Mouse (Mus musculus) kidney, embryonic 14.5 days (tissue): ENCODE measurements around the gene C130050O18Rik. TPM values are rescaled to one million over a fixed set of nuclear protein-coding genes. Genes with fewer than 3 reads are reported as not detected.

ENCODE experiments used
- ATAC-seq: fragments of 200-750 bp; cut with Nextera tagmentation; 2 replicates; pipeline ENCODE4 v1.8.0; 2017; ENCODE audit warnings: moderate number of reproducible peaks, mild to moderate bottlenecking, moderate TSS enrichment, moderate library complexity; ENCODE audit not compliant: low FRiP score, low TSS enrichment
- H3K27ac ChIP-seq: fragments of 300-500 bp; sonication (generic); 2 replicates; pipeline ENCODE4 v1.5.1; 2014; ENCODE audit warnings: low read depth, mild to moderate bottlenecking, low read length, moderate library complexity, mixed read lengths
- H3K27me3 ChIP-seq: fragments of 300-500 bp; sonication (generic); 2 replicates; pipeline ENCODE4 v1.6.1; 2014; ENCODE audit warnings: mild to moderate bottlenecking, low read length; ENCODE audit not compliant: control insufficient read depth, insufficient read depth
- H3K36me3 ChIP-seq: fragments of 300-500 bp; sonication (generic); 2 replicates; pipeline ENCODE4 v1.6.1; 2014; ENCODE audit warnings: low read length, mixed read lengths; ENCODE audit not compliant: control insufficient read depth, insufficient read depth
- H3K4me1 ChIP-seq: fragments of 300-500 bp; sonication (generic); 2 replicates; pipeline ENCODE4 v1.6.1; 2014; ENCODE audit warnings: low read length, mixed read lengths; ENCODE audit not compliant: control insufficient read depth, insufficient read depth
- H3K4me2 ChIP-seq: fragments of 300-500 bp; sonication (generic); replicated peaks from 2 replicates; pipeline ENCODE4 v1.6.1; 2014; ENCODE audit warnings: low read depth, mild to moderate bottlenecking, low read length
- H3K4me3 ChIP-seq: fragments of 300-500 bp; sonication (generic); 2 replicates; pipeline ENCODE4 v1.5.1; 2014; ENCODE audit warnings: mild to moderate bottlenecking, low read length
- H3K9ac ChIP-seq: fragments of 300-500 bp; sonication (generic); 2 replicates; pipeline ENCODE4 v1.6.1; 2014; ENCODE audit warnings: low read depth, mild to moderate bottlenecking, low read length, moderate library complexity
- H3K9me3 ChIP-seq: fragments of 300-500 bp; sonication (generic); 2 replicates; pipeline ENCODE4 v1.6.1; 2016; ENCODE audit warnings: low read length; ENCODE audit not compliant: control insufficient read depth
- WGBS: fragments of 180-500 bp; shearing (Covaris S2); extraction: QIAGEN DNeasy Blood & Tissue Kit; methylation state at CpG from one replicate; pipeline ENCODE4 v1.1.7; 2014; 5-methylcytosine and 5-hydroxymethylcytosine counted together
- polyA plus RNA-seq: library from polyadenylated mRNA; unstranded; fragments of >200 nt; fragmentation: Nextera tagmentation; extraction: Ambion mirVana; gene quantifications from 2 replicates; pipeline ENCODE4 v1.2.1, GENCODE M21; 2014

Gene C130050O18Rik
- polyA plus RNA-seq, 1 experiment from 2014 or later: 0.77 TPM

DNA sequence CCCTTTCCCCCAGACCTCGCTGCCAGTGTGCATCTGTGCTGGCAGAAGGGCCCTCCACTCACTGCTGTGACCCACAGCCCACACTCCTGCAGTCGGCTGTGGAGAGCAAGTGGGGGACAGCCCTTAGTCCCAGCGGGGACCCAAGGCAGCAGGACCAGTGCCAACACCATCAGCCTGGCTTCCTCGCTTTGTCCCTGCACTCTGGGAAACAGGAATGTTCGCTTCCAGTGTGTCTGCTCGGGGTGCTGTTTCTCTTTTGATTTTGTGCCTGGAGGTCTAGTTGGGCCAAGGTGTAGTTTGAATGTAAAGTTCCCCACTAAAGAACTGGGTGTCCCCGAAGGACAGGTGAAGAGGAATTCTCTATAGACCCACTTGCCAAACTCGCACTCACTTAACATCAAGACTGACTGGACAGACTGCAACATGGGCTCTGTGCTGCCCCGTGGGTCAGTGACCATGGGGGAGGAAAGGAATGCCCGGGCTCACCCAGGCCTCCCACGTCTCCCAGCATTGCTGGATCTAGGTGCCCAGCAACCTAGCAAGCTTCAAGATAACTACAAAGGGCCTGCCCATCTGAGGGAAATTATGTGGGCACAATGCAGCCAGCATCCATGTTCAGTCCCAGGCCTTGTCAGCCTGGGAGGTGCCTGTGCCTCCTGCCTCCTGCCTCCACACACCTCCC, 13.6 kb upstream of the C130050O18Rik start:
- no peak overlapping the region for H3K4me3 ChIP-seq
- 70% methylated on average over 11 of the region's 11 CpGs for whole genome bisulfite sequencing
- H3K36me3 ChIP-seq: 0 out of 2 replicates have a peak, but pooled peaks cover 6% of the 10 kb centered on the region
- H3K27me3 ChIP-seq: no peaks in the 10 kb centered on the region
- ATAC-seq: no peak
- no peak overlapping the region for H3K4me2 ChIP-seq
- no peaks in the 10 kb centered on the region for H3K9me3 ChIP-seq
- no peak overlapping the region for H3K27ac ChIP-seq
- peaks cover 27% of the 10 kb centered on the region for H3K4me1 ChIP-seq
- no peak overlapping the region for H3K9ac ChIP-seq

DNA sequence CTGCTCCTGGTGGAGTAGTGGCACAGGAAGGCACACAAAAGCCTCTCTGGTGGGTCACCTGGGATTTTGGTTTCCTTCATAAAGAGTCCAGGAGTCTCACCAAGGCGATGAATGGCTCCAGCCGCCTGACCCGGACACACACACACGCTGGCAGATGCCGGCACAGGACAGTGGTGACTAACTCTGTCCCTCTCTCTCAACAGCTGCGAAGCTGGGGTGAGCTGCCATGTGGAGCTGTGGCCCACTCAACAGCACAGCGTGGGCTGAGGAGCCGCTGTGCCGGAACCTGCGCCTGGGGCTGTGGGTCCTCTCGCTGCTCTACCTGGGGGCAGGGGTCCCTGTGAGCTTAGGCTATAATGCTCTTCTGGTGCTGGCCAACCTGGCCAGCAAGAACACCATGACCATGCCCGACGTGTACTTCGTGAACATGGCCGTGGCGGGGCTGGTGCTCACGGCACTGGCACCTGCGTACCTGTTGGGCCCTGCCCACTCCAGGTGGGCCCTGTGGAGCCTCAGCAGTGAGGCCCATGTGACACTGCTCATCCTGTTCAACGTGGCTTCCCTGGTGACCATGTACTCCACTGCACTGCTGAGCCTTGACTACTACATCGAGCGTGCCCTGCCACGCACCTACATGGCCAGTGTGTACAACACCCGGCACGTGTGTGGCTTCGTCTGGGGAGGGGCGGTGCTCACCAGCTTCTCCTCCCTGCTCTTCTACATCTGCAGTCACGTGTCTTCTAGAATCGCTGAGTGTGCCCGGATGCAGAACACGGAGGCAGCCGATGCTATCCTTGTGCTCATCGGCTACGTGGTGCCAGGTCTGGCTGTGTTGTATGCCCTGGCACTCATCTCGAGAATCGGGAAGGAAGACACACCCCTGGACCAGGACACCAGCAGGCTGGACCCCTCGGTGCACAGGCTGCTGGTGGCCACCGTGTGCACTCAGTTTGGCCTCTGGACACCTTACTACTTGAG, 12.6 kb upstream of the C130050O18Rik start:
- Histone ChIP-seq H3K9ac (no peak overlapping the region), H3K4me1 (peaks cover 23% of the 10 kb centered on the region), H3K36me3 (0 out of 2 replicates have a peak, but pooled peaks cover 6% of the 10 kb centered on the region), H3K4me2 (no peak overlapping the region), H3K27ac (no peak overlapping the region), H3K27me3 (no peaks in the 10 kb centered on the region), H3K9me3 (no peaks in the 10 kb centered on the region), H3K4me3 (no peak overlapping the region)
- ATAC-seq: no peak
- WGBS: 93% methylated on average over 37 of the region's 37 CpGs

DNA sequence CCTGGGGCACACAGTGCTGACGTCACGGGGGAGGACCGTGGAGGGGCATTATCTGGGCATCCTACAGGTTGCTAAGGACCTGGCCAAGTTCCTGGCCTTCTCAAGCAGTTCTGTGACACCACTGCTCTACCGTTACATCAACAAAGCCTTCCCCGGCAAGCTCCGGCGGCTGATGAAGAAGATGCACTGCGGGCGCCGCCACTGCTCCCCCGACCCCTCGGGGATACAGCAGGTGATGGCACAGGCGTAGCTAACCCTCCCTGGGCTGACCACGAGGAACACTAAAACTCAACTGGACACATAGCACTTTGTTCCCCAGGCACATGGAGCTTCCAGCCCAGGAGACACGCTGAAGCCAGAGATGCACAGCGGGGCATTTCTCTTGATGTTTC, 11.9 kb upstream of the C130050O18Rik start:
- Histone ChIP-seq H3K27me3 (no peaks in the 10 kb centered on the region), H3K4me3 (no peak overlapping the region), H3K27ac (no peak overlapping the region), H3K9ac (no peak overlapping the region), H3K4me1 (peaks cover 16% of the 10 kb centered on the region), H3K9me3 (no peaks in the 10 kb centered on the region), H3K36me3 (0 out of 2 replicates have a peak, but pooled peaks cover 6% of the 10 kb centered on the region), H3K4me2 (no peak overlapping the region)
- WGBS: 91% methylated on average over 16 of the region's 16 CpGs
- ATAC-seq: no peak

DNA sequence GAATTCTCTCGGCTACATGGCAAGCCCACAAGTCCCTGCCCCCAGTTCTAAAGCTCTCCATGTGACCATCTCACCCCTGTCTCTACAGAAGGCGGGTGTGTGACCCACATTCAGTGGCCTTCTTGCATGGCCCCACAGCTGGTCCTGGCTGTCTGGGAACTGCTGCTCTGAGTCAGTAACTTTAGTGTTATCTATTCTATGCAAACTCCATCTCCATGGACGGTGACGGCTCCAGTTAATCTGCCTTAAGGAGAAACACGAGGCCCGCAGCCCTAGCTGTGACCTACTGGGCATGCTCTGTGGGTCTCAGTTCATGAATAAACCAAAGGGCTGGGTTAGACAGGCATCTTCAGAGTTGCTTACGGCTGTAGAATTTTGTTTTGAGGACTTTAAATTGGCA, 10.7 kb upstream of the C130050O18Rik start:
- 66% methylated on average over 7 of the region's 7 CpGs for WGBS
- H3K9me3 ChIP-seq: no peaks in the 10 kb centered on the region
- H3K4me3 ChIP-seq: no peak overlapping the region
- no peak overlapping the region for H3K27ac ChIP-seq
- H3K4me2 ChIP-seq: no peak overlapping the region
- no peak for ATAC-seq
- H3K36me3 ChIP-seq: 0 out of 2 replicates have a peak, but pooled peaks cover 6% of the 10 kb centered on the region
- no peaks in the 10 kb centered on the region for H3K27me3 ChIP-seq
- peaks cover 5% of the 10 kb centered on the region; the same call in 1 of the 2 replicates for H3K4me1 ChIP-seq
- H3K9ac ChIP-seq: no peak overlapping the region

DNA sequence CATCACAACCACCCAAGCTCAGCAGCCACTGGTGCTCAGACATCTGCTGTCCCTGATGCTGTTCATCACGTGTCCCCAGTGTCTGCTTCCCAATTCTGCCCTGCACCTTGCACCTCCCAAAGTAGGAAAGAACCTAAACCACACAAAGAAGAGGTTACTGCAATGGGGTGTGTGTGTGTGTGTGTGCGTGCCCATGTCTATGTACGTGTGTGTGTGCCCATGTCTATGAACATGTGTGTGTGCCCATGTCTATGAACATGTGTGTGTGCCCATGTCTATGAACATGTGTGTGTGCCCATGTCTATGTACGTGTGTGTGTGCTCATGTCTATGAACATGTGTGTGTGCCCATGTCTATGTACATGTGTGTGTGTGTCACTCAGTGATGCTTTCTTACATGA, 9.6 kb upstream of the C130050O18Rik start:
- Histone ChIP-seq H3K4me3 (no peak overlapping the region), H3K4me1 (no peaks in the 10 kb centered on the region), H3K9me3 (no peaks in the 10 kb centered on the region), H3K36me3 (0 out of 2 replicates have a peak, but pooled peaks cover 6% of the 10 kb centered on the region), H3K27me3 (no peaks in the 10 kb centered on the region), H3K9ac (no peak overlapping the region), H3K27ac (no peak overlapping the region), H3K4me2 (no peak overlapping the region)
- no peak for ATAC-seq
- whole genome bisulfite sequencing: 89% methylated on average over 4 of the region's 4 CpGs

DNA sequence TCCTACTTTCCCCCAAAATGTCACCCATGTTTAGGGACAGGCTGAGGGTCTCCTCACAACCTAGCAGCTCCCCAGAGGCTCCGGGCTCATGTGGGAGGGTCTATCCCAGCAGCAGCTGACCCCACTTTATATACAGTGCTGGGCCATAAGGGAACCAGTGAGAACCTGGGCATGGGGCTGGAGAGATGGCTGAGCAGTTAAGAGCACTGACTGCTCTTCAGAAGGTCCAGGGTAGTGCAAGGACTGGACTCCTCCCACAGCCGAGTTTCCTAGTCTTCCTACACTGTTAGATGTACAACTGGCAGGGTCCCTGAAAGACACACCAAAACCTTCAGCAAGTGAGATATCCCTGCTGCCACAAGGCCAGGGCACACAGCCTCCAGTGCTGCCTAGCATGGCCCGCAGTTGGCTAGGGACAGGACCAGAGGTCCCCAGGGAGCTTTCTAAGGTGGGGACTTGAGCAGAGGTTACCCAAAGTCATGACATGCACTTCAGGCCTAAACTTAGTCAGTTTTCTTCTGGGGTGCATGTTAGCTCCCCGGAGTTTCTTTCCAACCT, 7.6 kb upstream of the C130050O18Rik start:
- Histone ChIP-seq H3K4me1 (no peaks in the 10 kb centered on the region), H3K27ac (no peak overlapping the region), H3K4me3 (no peak overlapping the region), H3K9ac (no peak overlapping the region), H3K4me2 (no peak overlapping the region), H3K9me3 (no peaks in the 10 kb centered on the region), H3K36me3 (0 out of 2 replicates have a peak, but pooled peaks cover 5% of the 10 kb centered on the region), H3K27me3 (no peaks in the 10 kb centered on the region)
- 87% methylated on average over 4 of the region's 4 CpGs for WGBS
- no peak for ATAC-seq

DNA sequence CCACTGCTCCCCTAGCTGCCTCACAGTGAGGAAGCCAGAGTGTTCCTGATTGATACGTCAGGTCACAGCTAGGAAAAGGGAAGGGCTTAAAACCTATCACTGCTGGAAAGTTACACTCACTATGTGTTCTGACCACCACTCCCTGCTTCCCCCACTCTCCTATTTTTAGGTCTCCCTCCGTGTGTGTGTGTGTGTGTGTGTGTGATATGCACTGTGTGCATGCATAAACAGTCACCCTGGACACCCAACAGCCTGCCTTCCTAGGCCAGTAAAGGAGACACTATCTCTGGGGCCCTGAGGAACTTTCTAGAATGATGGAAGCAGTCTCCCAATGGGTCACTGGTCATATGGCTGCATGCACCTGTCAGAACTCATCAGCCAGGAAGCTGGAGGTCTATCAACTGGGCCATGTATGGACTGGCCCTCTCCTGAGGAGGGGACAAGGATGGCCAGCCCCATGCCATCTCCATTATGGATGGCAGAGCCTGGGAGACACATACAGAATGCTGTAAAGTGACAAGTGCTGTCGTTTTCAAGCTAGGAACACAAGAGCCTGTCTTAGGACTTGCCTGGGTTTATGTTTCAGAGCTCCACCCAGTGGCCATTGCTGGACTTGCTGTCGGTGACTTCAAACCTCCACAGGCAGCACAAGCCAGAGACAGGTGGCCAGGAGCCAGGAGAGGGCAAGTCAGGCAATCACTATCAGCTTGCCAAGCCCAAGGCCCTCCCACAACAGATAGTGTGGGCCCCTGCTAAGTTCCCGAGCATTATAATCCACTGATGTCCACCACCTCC, 6.9 kb upstream of the C130050O18Rik start:
- 40% methylated on average over 5 of the region's 5 CpGs for WGBS
- H3K27ac ChIP-seq: no peak overlapping the region
- H3K36me3 ChIP-seq: no peaks in the 10 kb centered on the region
- H3K4me1 ChIP-seq: no peaks in the 10 kb centered on the region
- H3K9ac ChIP-seq: no peak overlapping the region
- ATAC-seq: peak; percentile 78
- H3K27me3 ChIP-seq: no peaks in the 10 kb centered on the region
- no peaks in the 10 kb centered on the region for H3K9me3 ChIP-seq
- no peak overlapping the region for H3K4me2 ChIP-seq
- H3K4me3 ChIP-seq: no peak overlapping the region

DNA sequence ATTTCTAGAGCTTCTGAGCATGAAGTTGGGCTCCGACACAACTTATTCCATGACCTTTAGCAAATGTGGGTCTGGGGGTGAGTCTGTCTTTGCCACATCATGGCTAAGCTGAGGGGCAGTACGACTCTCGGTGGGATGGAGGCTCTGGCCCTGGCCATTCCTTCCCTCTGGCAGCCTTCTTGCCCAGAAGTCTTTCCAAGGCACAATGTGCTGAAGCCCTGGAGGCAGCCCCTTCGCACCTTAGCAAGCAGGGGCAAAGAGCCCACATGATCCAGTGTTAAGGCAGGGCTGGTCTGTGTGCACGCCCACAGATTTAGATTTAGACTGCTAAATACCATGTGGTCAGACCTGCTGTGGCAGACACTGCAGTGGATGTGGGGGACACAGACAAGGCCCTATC, 6.3 kb upstream of the C130050O18Rik start:
- no peak for ATAC-seq
- Histone ChIP-seq H3K27me3 (no peaks in the 10 kb centered on the region), H3K27ac (no peak overlapping the region), H3K9me3 (no peaks in the 10 kb centered on the region), H3K9ac (no peak overlapping the region), H3K36me3 (no peaks in the 10 kb centered on the region), H3K4me2 (no peak overlapping the region), H3K4me1 (no peaks in the 10 kb centered on the region), H3K4me3 (no peak overlapping the region)
- WGBS: 74% methylated on average over 5 of the region's 5 CpGs
